Mouse (Mus musculus): ENCODE data around the gene Aifm3. TPM values are rescaled to one million over a fixed set of nuclear protein-coding genes. Genes with fewer than 3 reads are reported as not detected.

Gene Aifm3
- polyA plus RNA-seq, 1 experiment, result not detected

- Histone ChIP-seq H3K27ac (ENCODE audit: control insufficient read depth, insufficient read depth, low read depth, low read length, poor library complexity) (peak within 1 kb of the TSS; percentile 84), H3K4me1 (ENCODE audit: control insufficient read depth, insufficient read depth, low read length) (peaks cover 4% of the 10 kb centered on the region), H3K4me3 (replicated peaks; ENCODE audit: control insufficient read depth, low read depth, low read length) (peak within 1 kb of the TSS; percentile 96)
- TF ChIP-seq POLR2A (IDR thresholded peaks at IDR 0.05; ENCODE audit: borderline replicate concordance, control insufficient read depth, low read depth, low read length), result peak; percentile 58; the same call in 1 of the 2 replicates
- no peak for TF ChIP-seq CTCF (IDR thresholded peaks at IDR 0.05; ENCODE audit: control insufficient read depth, insufficient read depth, low read length)
- under 1% methylated on average over 50 of the region's 50 CpGs for WGBS
These were observed 19.3 kb downstream of the Aifm3 start, which contains the start of gene Lztr1 for GRCm38 (mm10) chr16:17508546-17509239. Gene Lztr1, plus strand, starts transcription at chr16:17508688.

GRCm38 (mm10) chr16:17509240-17509597 is 19.8 kb downstream of the Aifm3 start:
- peak overlapping the region; percentile 84; the same call in 1 of the 2 replicates for H3K27ac ChIP-seq (ENCODE audit: control insufficient read depth, insufficient read depth, low read depth, low read length, poor library complexity)
- no peak for TF ChIP-seq CTCF (IDR thresholded peaks at IDR 0.05; ENCODE audit: control insufficient read depth, insufficient read depth, low read length)
- TF ChIP-seq POLR2A (IDR thresholded peaks at IDR 0.05; ENCODE audit: borderline replicate concordance, control insufficient read depth, low read depth, low read length), result no peak
- peaks cover 4% of the 10 kb centered on the region for H3K4me1 ChIP-seq (ENCODE audit: control insufficient read depth, insufficient read depth, low read length)
- peak overlapping the region; percentile 96 for H3K4me3 ChIP-seq (replicated peaks; ENCODE audit: control insufficient read depth, low read depth, low read length)
- 5% methylated on average over 9 of the region's 9 CpGs for WGBS

GRCm38 (mm10) chr16:17510143-17510542 is 20.7 kb downstream of the Aifm3 start:
- 91% methylated on average over 2 of the region's 2 CpGs for WGBS
- Histone ChIP-seq H3K4me3 (replicated peaks; ENCODE audit: control insufficient read depth, low read depth, low read length) (no peak overlapping the region), H3K27ac (ENCODE audit: control insufficient read depth, insufficient read depth, low read depth, low read length, poor library complexity) (no peak overlapping the region), H3K4me1 (ENCODE audit: control insufficient read depth, insufficient read depth, low read length) (peaks cover 4% of the 10 kb centered on the region)
- TF ChIP-seq CTCF (IDR thresholded peaks at IDR 0.05; ENCODE audit: control insufficient read depth, insufficient read depth, low read length), result no peak
- TF ChIP-seq POLR2A (IDR thresholded peaks at IDR 0.05; ENCODE audit: borderline replicate concordance, control insufficient read depth, low read depth, low read length), result no peak

- TF ChIP-seq POLR2A (IDR thresholded peaks at IDR 0.05; ENCODE audit: borderline replicate concordance, control insufficient read depth, low read depth, low read length), result no peak
- no peak for TF ChIP-seq CTCF (IDR thresholded peaks at IDR 0.05; ENCODE audit: control insufficient read depth, insufficient read depth, low read length)
- WGBS, result 65% methylated on average over 2 of the region's 2 CpGs
- no peak overlapping the region for H3K27ac ChIP-seq (ENCODE audit: control insufficient read depth, insufficient read depth, low read depth, low read length, poor library complexity)
- H3K4me1 ChIP-seq (ENCODE audit: control insufficient read depth, insufficient read depth, low read length), result peaks cover 4% of the 10 kb centered on the region
- H3K4me3 ChIP-seq (replicated peaks; ENCODE audit: control insufficient read depth, low read depth, low read length), result no peak overlapping the region
These were observed 21.3 kb downstream of the Aifm3 start for GRCm38 (mm10) chr16:17510686-17511085.

GRCm38 (mm10) chr16:17511431-17511830 is 22.0 kb downstream of the Aifm3 start:
- Histone ChIP-seq H3K4me1 (ENCODE audit: control insufficient read depth, insufficient read depth, low read length) (peaks cover 4% of the 10 kb centered on the region), H3K27ac (ENCODE audit: control insufficient read depth, insufficient read depth, low read depth, low read length, poor library complexity) (no peak overlapping the region), H3K4me3 (replicated peaks; ENCODE audit: control insufficient read depth, low read depth, low read length) (no peak overlapping the region)
- WGBS, result 91% methylated on average over 4 of the region's 4 CpGs
- TF ChIP-seq CTCF (IDR thresholded peaks at IDR 0.05; ENCODE audit: control insufficient read depth, insufficient read depth, low read length) (no peak), POLR2A (IDR thresholded peaks at IDR 0.05; ENCODE audit: borderline replicate concordance, control insufficient read depth, low read depth, low read length) (no peak)

GRCm38 (mm10) chr16:17518910-17519309 is 29.5 kb downstream of the Aifm3 start:
- TF ChIP-seq CTCF (IDR thresholded peaks at IDR 0.05; ENCODE audit: control insufficient read depth, insufficient read depth, low read length) (no peak), POLR2A (IDR thresholded peaks at IDR 0.05; ENCODE audit: borderline replicate concordance, control insufficient read depth, low read depth, low read length) (no peak)
- WGBS, result 81% methylated on average over 2 of the region's 2 CpGs
- H3K4me1 ChIP-seq (ENCODE audit: control insufficient read depth, insufficient read depth, low read length), result no peaks in the 10 kb centered on the region
- H3K27ac ChIP-seq (ENCODE audit: control insufficient read depth, insufficient read depth, low read depth, low read length, poor library complexity), result no peak overlapping the region
- H3K4me3 ChIP-seq (replicated peaks; ENCODE audit: control insufficient read depth, low read depth, low read length), result no peak overlapping the region

GRCm38 (mm10) chr16:17524156-17524555 is 34.7 kb downstream of the Aifm3 start:
- WGBS, result 88% methylated on average over 11 of the region's 11 CpGs
- Histone ChIP-seq H3K27ac (ENCODE audit: control insufficient read depth, insufficient read depth, low read depth, low read length, poor library complexity) (no peak overlapping the region), H3K4me1 (ENCODE audit: control insufficient read depth, insufficient read depth, low read length) (no peaks in the 10 kb centered on the region), H3K4me3 (replicated peaks; ENCODE audit: control insufficient read depth, low read depth, low read length) (no peak overlapping the region)
- no peak for TF ChIP-seq POLR2A (IDR thresholded peaks at IDR 0.05; ENCODE audit: borderline replicate concordance, control insufficient read depth, low read depth, low read length)
- TF ChIP-seq CTCF (IDR thresholded peaks at IDR 0.05; ENCODE audit: control insufficient read depth, insufficient read depth, low read length), result no peak

GRCm38 (mm10) chr16:17525524-17525923 is 36.1 kb downstream of the Aifm3 start:
- WGBS, result 82% methylated on average over 3 of the region's 3 CpGs
- no peak overlapping the region for H3K27ac ChIP-seq (ENCODE audit: control insufficient read depth, insufficient read depth, low read depth, low read length, poor library complexity)
- peaks cover 2% of the 10 kb centered on the region; the same call in 1 of the 2 replicates for H3K4me1 ChIP-seq (ENCODE audit: control insufficient read depth, insufficient read depth, low read length)
- no peak overlapping the region for H3K4me3 ChIP-seq (replicated peaks; ENCODE audit: control insufficient read depth, low read depth, low read length)
- TF ChIP-seq POLR2A (IDR thresholded peaks at IDR 0.05; ENCODE audit: borderline replicate concordance, control insufficient read depth, low read depth, low read length), result no peak

All from bone marrow, adult 2 months (tissue).